Mouse (Mus musculus) lung, embryonic 16.5 days (tissue): Measurements from ENCODE around the gene Ifi35. TPM values are rescaled to one million over a fixed set of nuclear protein-coding genes. Genes with fewer than 3 reads are reported as not detected.
"Not testable (repeated sequence)": the region's sequence is repeated elsewhere in the genome, so short reads cannot be mapped to it uniquely, and the experiment has no call there.

Experiments
- ATAC-seq: fragments of 200-750 bp; cut with Nextera tagmentation; 2 replicates; pipeline ENCODE4 v1.8.0; 2017; ENCODE audit warnings: low read depth, mild to moderate bottlenecking, moderate library complexity
- H3K27ac ChIP-seq: fragments of 300-500 bp; sonication (generic); 2 replicates; pipeline ENCODE4 v1.5.1; 2014; ENCODE audit warnings: mild to moderate bottlenecking, control low read depth, low read length
- H3K27me3 ChIP-seq: fragments of 300-500 bp; sonication (generic); 2 replicates; pipeline ENCODE4 v1.6.1; 2014; ENCODE audit warnings: low read depth, low read length, mixed read lengths; ENCODE audit not compliant: control insufficient read depth, insufficient read depth
- H3K36me3 ChIP-seq: fragments of 300-500 bp; sonication (generic); 2 replicates; pipeline ENCODE4 v1.6.1; 2014; ENCODE audit warnings: low read length; ENCODE audit not compliant: control insufficient read depth, insufficient read depth
- H3K4me1 ChIP-seq: fragments of 300-500 bp; sonication (generic); replicated peaks from 2 replicates; pipeline ENCODE4 v1.6.1; 2014; ENCODE audit warnings: low read length, mixed read lengths; ENCODE audit not compliant: control insufficient read depth, insufficient read depth
- H3K4me2 ChIP-seq: fragments of 300-500 bp; sonication (generic); 2 replicates; pipeline ENCODE4 v1.6.1; 2014; ENCODE audit warnings: low read depth, low read length, control low read depth
- H3K4me3 ChIP-seq: fragments of 300-500 bp; sonication (generic); 2 replicates; pipeline ENCODE4 v1.5.1; 2014; ENCODE audit warnings: mild to moderate bottlenecking, low read length, control low read depth
- H3K9ac ChIP-seq: fragments of 300-500 bp; sonication (generic); 2 replicates; pipeline ENCODE4 v1.6.1; 2014; ENCODE audit warnings: low read length, control low read depth
- H3K9me3 ChIP-seq: fragments of 300-500 bp; sonication (generic); 2 replicates; pipeline ENCODE4 v1.6.1; 2016; ENCODE audit warnings: low read length; ENCODE audit not compliant: control insufficient read depth
- WGBS: fragments of 180-500 bp; shearing (Covaris S2); extraction: QIAGEN DNeasy Blood & Tissue Kit; methylation state at CpG from one replicate; pipeline ENCODE4 v1.1.7; 2014; 5-methylcytosine and 5-hydroxymethylcytosine counted together
- polyA plus RNA-seq: library from polyadenylated mRNA; unstranded; fragments of >200 nt; fragmentation: Nextera tagmentation; extraction: Ambion mirVana; gene quantifications from 2 replicates; pipeline ENCODE4 v1.2.1, GENCODE M21; 2015

Ifi35 gene
- polyA plus RNA-seq, 1 experiment from 2014 or later = 27.3 TPM

GRCm38 (mm10) chr11:101424925-101425813 is 23.0 kb upstream of the Ifi35 start, which contains the start of the genes Rundc1 and Ptges3l:
TSS of gene Rundc1 (plus strand) at chr11:101425085.
TSS of gene Ptges3l (minus strand) at chr11:101425333.
- ATAC-seq = peak; percentile 97
- WGBS = under 1% methylated on average over 80 of the region's 81 CpGs

DNA sequence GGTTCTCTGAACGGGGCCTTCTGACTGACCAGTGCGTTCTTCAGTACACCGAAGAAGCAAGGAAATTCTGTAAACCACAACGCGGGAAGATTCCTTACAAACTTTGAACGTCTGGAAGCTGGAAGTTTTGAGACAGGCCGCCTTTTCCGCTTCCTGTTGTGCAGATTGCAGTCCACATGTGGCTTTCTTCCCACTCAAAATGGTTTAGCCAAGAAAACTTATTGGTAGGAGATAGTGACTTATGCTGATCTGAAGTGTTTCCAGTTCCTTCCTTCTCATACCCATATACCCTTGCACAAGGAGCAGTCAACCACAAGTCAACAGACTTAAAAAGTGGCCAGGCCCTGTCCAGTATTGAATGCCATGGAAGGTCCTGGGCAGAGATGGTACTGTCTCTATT is 22.0 kb upstream of the Ifi35 start:
- Histone ChIP-seq H3K4me1 (peaks cover 15% of the 10 kb centered on the region), H3K4me3 (peak overlapping the region; percentile 79), H3K36me3 (peaks cover 5% of the 10 kb centered on the region), H3K9me3 (no peaks in the 10 kb centered on the region), H3K9ac (peak overlapping the region; percentile 79), H3K27me3 (no peaks in the 10 kb centered on the region), H3K4me2 (peak overlapping the region; percentile 82), H3K27ac (no peak overlapping the region)
- WGBS = 47% methylated on average over 8 of the region's 8 CpGs
- no peak for ATAC-seq

More at GRCm38 (mm10) chr11:101424925-101425813, 23.0 kb upstream of the Ifi35 start, which contains the start of the genes Rundc1 and Ptges3l:
- peak within 1 kb of the TSS; percentile 80 for H3K27ac ChIP-seq
- H3K4me1 ChIP-seq = peaks cover 15% of the 10 kb centered on the region
- H3K4me3 ChIP-seq = peak within 1 kb of the TSS; percentile 79
- H3K4me2 ChIP-seq = peak within 1 kb of the TSS; percentile 82
- H3K27me3 ChIP-seq = no peaks in the 10 kb centered on the region
- peaks cover 3% of the 10 kb centered on the region for H3K36me3 ChIP-seq
- peak within 1 kb of the TSS; percentile 79 for H3K9ac ChIP-seq
- H3K9me3 ChIP-seq = no peaks in the 10 kb centered on the region

DNA sequence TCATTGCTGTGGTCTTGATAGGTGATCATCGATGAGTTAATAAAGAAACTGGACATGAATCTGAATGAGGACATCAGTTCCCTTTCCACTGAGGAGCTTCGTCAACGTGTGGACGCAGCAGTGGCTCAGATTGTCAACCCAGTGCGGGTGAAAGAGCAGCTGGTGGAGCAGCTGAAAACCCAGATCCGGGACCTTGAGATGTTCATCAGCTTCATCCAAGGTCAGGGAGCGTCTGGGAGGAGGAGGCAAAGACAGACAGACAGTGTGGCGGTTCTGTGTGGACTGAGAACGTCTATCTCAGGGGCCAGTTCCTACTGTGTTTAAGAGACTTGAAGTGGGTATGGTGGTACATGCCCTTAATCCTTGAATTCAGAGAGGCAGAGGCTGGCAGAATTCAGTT is 16.9 kb upstream of the Ifi35 start:
- 89% methylated on average over 9 of the region's 9 CpGs for WGBS
- no peaks in the 10 kb centered on the region for H3K27me3 ChIP-seq
- no peak overlapping the region for H3K27ac ChIP-seq
- peaks cover 26% of the 10 kb centered on the region for H3K36me3 ChIP-seq
- H3K9ac ChIP-seq = no peak overlapping the region
- ATAC-seq = no peak
- no peak overlapping the region for H3K4me3 ChIP-seq
- H3K4me2 ChIP-seq = no peak overlapping the region
- peaks cover 8% of the 10 kb centered on the region for H3K4me1 ChIP-seq
- no peaks in the 10 kb centered on the region for H3K9me3 ChIP-seq

DNA sequence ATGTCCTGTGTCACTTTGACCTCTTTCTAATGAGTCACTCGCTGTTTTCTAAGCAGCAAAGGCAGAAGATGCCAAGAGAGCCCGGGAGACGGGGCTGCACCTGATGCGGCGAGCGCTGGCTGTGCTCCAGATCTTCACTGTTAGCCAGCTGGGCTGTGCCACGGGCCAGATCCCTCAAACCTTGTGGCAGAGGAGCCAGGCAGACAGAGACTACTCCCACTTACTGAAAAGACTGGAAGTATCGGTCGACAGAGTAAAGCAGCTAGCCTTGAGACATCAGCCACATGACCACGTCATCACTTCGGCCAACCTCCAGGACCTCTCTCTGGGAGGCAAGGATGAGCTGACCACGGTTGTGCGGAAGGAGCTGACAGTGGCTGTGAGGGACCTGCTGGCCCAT is 14.8 kb upstream of the Ifi35 start:
- no peak overlapping the region for H3K9ac ChIP-seq
- H3K4me2 ChIP-seq = no peak overlapping the region
- H3K4me1 ChIP-seq = no peaks in the 10 kb centered on the region
- H3K36me3 ChIP-seq = peaks cover 26% of the 10 kb centered on the region
- ATAC-seq = no peak
- no peak overlapping the region for H3K27ac ChIP-seq
- no peaks in the 10 kb centered on the region for H3K9me3 ChIP-seq
- 88% methylated on average over 13 of the region's 13 CpGs for WGBS
- H3K4me3 ChIP-seq = no peak overlapping the region
- no peaks in the 10 kb centered on the region for H3K27me3 ChIP-seq

DNA sequence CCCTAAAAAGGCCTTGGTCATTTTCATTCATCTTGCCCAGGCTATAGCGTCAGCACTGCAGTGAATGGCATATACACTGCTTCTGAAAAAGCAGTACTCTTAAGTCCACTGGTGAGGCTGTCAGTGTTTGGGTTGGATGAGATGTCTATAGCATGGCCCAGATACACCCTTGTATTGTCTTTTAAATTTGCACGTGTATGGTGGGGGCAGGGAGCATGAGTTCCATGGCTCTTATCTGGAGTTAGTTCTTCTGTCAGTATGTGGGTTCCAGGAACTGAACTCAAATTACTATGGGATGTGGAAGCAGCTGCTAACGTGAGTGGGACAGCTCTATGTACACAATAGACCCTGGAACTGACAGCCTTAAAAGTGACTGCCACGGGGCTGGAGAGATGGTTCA is 12.4 kb upstream of the Ifi35 start:
- 68% methylated on average over 4 of the region's 4 CpGs for WGBS
- Histone ChIP-seq H3K9me3 (no peaks in the 10 kb centered on the region), H3K4me3 (no peak overlapping the region), H3K27ac (no peak overlapping the region), H3K9ac (no peak overlapping the region), H3K27me3 (no peaks in the 10 kb centered on the region), H3K4me2 (no peak overlapping the region), H3K36me3 (peaks cover 22% of the 10 kb centered on the region), H3K4me1 (no peaks in the 10 kb centered on the region)
- no peak for ATAC-seq

DNA sequence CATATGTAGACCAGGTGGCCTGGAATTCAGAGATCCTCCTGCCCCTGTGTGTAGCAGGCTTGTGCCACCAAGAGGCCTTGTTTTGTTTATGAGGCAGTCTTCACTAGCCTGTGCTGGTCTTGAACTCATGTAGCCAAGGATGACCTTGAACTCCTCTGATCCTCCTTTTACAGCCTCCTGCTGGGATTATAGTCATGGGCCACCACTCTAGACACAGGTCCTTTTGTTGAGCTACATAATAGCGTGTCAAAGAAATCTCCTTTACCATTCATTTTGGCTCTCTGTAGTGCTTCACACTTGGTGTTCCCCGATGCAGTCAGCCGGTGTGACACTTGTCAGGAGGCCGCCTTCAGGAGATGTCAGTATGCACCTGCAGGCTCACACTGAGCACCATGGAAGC is 11.3 kb upstream of the Ifi35 start:
- Histone ChIP-seq H3K36me3 (peaks cover 16% of the 10 kb centered on the region), H3K27ac (no peak overlapping the region), H3K4me1 (no peaks in the 10 kb centered on the region), H3K4me3 (no peak overlapping the region), H3K9ac (no peak overlapping the region), H3K4me2 (no peak overlapping the region), H3K27me3 (no peaks in the 10 kb centered on the region), H3K9me3 (no peaks in the 10 kb centered on the region)
- WGBS = 75% methylated on average over 4 of the region's 4 CpGs
- no peak for ATAC-seq

DNA sequence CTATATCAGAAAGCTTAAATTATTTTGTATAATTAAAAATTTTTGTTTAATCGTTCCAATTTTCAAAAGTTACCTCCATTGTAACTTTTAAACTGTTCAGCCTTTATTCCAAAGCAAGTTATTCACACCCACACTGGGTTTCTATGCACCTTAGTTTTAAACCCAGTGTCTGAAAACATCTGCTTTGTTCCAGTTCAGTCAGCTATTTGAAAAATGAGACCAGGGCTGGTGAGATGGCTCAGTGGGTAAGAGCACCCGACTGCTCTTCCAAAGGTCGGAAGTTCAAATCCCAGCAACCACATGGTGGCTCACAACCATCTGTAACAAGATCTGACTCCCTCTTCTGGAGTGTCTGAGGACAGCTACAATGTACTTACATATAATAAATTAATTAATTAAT is 10.2 kb upstream of the Ifi35 start:
- not testable (repeated sequence) for H3K27ac ChIP-seq, H3K9me3 ChIP-seq, H3K9ac ChIP-seq, ATAC-seq, H3K4me3 ChIP-seq, H3K27me3 ChIP-seq, H3K4me1 ChIP-seq, H3K4me2 ChIP-seq
- H3K36me3 ChIP-seq = peaks cover 12% of the 10 kb centered on the region
- 40% methylated on average over 3 of the region's 3 CpGs for WGBS

DNA sequence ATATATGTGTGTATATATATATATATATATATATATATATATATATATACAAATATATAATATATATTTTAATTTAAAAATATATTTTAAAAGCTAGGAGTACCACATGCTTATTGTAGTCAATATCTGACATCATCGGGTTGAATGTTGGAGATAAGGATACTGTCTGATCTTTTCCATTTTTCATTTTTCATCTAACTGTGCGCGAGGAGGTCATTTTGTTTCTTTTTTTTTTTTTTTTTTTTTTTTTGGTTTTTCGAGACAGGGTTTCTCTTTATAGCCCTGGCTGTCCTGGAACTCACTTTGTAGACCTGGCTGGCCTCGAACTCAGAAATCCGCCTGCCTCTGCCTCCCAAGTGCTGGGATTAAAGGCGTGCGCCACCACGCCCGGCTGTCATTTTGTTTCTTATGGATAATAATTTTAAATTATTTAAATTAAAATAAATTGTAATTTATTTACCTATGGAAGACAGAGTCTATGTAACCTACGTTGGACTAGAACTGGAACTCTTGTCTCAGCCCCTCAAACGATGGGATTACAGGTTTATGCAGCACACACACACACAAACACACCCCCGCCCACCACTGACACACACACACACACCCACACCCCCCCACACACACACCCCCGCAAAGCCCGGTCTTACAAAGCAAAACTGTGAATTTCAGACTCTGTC is 6.6 kb upstream of the Ifi35 start:
- peak overlapping the region; percentile 64 for H3K4me2 ChIP-seq
- peak overlapping the region; percentile 61 for H3K4me3 ChIP-seq
- H3K27ac ChIP-seq, H3K27me3 ChIP-seq, H3K9me3 ChIP-seq, ATAC-seq: not testable (repeated sequence)
- peaks cover 15% of the 10 kb centered on the region for H3K4me1 ChIP-seq
- WGBS = 34% methylated on average over 15 of the region's 15 CpGs
- peaks cover 21% of the 10 kb centered on the region for H3K36me3 ChIP-seq
- H3K9ac ChIP-seq = peak overlapping the region; percentile 41; the same call in 1 of the 2 replicates

DNA sequence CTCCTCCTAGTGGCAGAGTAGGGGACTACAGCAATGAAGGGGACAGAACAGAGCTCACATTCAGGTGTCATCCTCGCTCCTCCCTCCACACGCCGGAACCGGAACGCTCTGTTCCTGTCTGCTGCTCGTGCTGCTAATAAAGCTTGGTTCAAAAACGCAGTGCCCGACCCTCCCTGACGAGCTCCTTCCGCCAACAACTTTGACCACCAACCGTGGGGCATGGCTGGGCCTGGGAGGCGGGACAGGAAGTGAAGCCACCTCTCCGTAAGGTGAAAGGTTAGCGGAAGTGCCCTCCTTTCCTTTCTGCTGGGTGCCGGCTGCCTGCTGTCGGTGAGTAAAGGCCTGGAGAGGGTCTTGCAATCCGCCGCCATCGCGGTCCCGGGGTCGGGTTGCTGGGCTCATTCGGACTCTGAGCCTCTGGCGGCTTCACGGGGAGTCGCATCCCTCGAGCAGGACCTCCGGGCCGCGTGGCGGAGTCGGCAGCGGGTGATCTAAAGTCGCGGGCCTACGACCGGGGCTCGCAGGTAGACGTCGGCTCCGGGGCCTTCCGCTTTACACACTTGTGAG is 6.0 kb upstream of the Ifi35 start, which contains the start of gene Rpl27:
TSS of gene Rpl27 (plus strand) at position 172 of the 567 bp plus-strand sequence.
- H3K4me1 ChIP-seq = peaks cover 15% of the 10 kb centered on the region
- H3K27me3 ChIP-seq = no peaks in the 10 kb centered on the region
- peaks cover 21% of the 10 kb centered on the region for H3K36me3 ChIP-seq
- peak; percentile 99 for ATAC-seq
- H3K9me3 ChIP-seq = no peaks in the 10 kb centered on the region
- H3K9ac ChIP-seq = peak within 1 kb of the TSS; percentile 77
- peak within 1 kb of the TSS; percentile 61 for H3K4me3 ChIP-seq
- peak within 1 kb of the TSS; percentile 74 for H3K27ac ChIP-seq
- peak within 1 kb of the TSS; percentile 88 for H3K4me2 ChIP-seq
- under 1% methylated on average over 42 of the region's 42 CpGs for WGBS
